Comparison of ENCODE assay signal across 8 mouse cellular contexts in the genomic region with DNA sequence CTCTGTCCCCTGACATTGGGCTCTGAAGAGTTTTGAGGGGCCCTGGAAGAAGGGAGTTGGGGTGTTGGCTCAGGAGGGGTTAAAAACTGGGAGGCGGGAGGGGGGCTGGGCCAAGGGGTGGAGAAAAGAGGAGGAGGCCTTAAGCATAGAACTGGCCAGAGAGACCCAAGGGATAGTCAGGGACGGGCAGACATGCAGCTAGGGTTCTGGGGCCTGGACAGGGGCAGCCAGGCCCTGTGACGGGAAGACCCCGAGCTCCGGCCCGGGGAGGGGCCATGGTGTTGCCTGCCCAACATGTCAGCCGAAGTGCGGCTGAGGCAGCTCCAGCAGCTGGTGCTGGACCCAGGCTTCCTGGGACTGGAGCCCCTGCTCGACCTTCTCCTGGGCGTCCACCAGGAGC. TPM values are rescaled to one million over a fixed set of nuclear protein-coding genes. Genes with fewer than 3 reads are reported as not detected.
A peak's percentile ranks its signal among the peaks of the same experiment; 100 is the strongest.
DNase-seq lines count a peak whose midpoint lies in the region; ATAC-seq and TF ChIP-seq lines count a peak whose summit lies in the region.

A gene (plus strand): TSS at position 149 of the 400 bp plus-strand sequence.

- no peak for DNase-seq in layer of hippocampus, adult 2 months (ENCODE audit: low spot score in 2 of 2)
- DNase-seq in layer of hippocampus, adult 9-10 months (ENCODE audit: low spot score): no peak
- DNase-seq in adrenal gland, postnatal 10 days: peak; percentile 77
- peak; percentile 70 to 71 for DNase-seq in heart, adult 9 months (ENCODE audit: low spot score in 2 of 2)
- no peak for DNase-seq in layer of hippocampus, postnatal 10 days (ENCODE audit: low spot score in 2 of 2)
- DNase-seq in right cerebral cortex, postnatal 4 days: no peak

- H3K9me3 ChIP-seq in midbrain, embryonic 13.5 days: no peaks in the 10 kb centered on the region

- 49% methylated on average over 10 of the region's 10 CpGs for WGBS in midbrain, embryonic 13.5 days

- 0 out of 2 replicates have a peak, but pooled peaks have one; percentile 24 for ATAC-seq in midbrain, embryonic 13.5 days
- no peak for ATAC-seq in megakaryocyte-erythroid progenitor cell, adult 5-6 weeks (replicated peaks; ENCODE audit: low FRiP score, low TSS enrichment, poor library complexity, severe bottlenecking)

- peaks cover 80% of the 10 kb centered on the region for H3K36me3 ChIP-seq in midbrain, embryonic 13.5 days

- H3K27ac ChIP-seq in layer of hippocampus, adult 2 months: peak within 1 kb of the TSS; percentile 23; the same call in 1 of the 2 replicates
- H3K27ac ChIP-seq in midbrain, embryonic 13.5 days: no peak within 1 kb of the TSS

- no peak for TF ChIP-seq CTCF in layer of hippocampus, adult 2 months (conservative IDR thresholded peaks at IDR 0.05)

- peak within 1 kb of the TSS; percentile 26 for H3K4me3 ChIP-seq in layer of hippocampus, adult 2 months
- H3K4me3 ChIP-seq in midbrain, embryonic 13.5 days (replicated peaks): no peak within 1 kb of the TSS

- peaks cover 25% of the 10 kb centered on the region for H3K4me1 ChIP-seq in midbrain, embryonic 13.5 days (replicated peaks)

- H3K4me2 ChIP-seq in midbrain, embryonic 13.5 days (replicated peaks): no peak within 1 kb of the TSS

- H3K9ac ChIP-seq in midbrain, embryonic 13.5 days (replicated peaks): peak within 1 kb of the TSS; percentile 11; the same call in 1 of the 2 replicates

- no peaks in the 10 kb centered on the region for H3K27me3 ChIP-seq in midbrain, embryonic 13.5 days

RNA-seq across cellular contexts. Expression of the gene that starts here (rescaled TPM):
- 10 to 100 TPM; 38.8 to 56.8 TPM for total RNA-seq in layer of hippocampus, adult 2 months (2021)
- 10 to 100 TPM; 51.8 to 93.9 TPM for total RNA-seq in adrenal gland, postnatal 10 days (2021)
- 10 to 100 TPM; 33.3 to 37.2 TPM for total RNA-seq in layer of hippocampus, postnatal 10 days (2021)
- polyA plus RNA-seq in midbrain, embryonic 13.5 days (2015; fragmentation: Nextera tagmentation; extraction: Ambion mirVana): 8.8 and 15.6 TPM in 2 replicates
- total RNA-seq in megakaryocyte-erythroid progenitor cell, adult 5-6 weeks (2014; fragmentation: Nextera tagmentation): 15.1 and 19.8 TPM in 2 replicates
- 3.9 and 7.5 TPM in 2 replicates for total RNA-seq in megakaryocyte-erythroid progenitor cell, adult 5-6 weeks (2017)

Comparison
In these comparisons a context has a peak if more than half of its experiments do, and no peak if none do; other contexts are left out.
1. DNase-seq: peak in adrenal gland, postnatal 10 days (single experiment) and heart, adult 9 months (2 of 2); none in layer of hippocampus, adult 2 months (0 of 2), layer of hippocampus, adult 9-10 months (single experiment), layer of hippocampus, postnatal 10 days (0 of 2) and right cerebral cortex, postnatal 4 days (single experiment).